Mouse (Mus musculus): Measurements from ENCODE around the gene Sft2d1.
A peak's percentile ranks its signal among the peaks of the same experiment; 100 is the strongest.

GRCm38 (mm10) chr17:8328511-8329174 lies 17.7 kb downstream of the Sft2d1 start:
- TF ChIP-seq CTCF (IDR thresholded peaks at IDR 0.05; ENCODE audit: low read depth): peak; percentile 78
- no peak for TF ChIP-seq EP300 (IDR thresholded peaks at IDR 0.05; ENCODE audit: low read depth)
